Mouse (Mus musculus): ENCODE data around the gene Ppm1k.

DNA sequence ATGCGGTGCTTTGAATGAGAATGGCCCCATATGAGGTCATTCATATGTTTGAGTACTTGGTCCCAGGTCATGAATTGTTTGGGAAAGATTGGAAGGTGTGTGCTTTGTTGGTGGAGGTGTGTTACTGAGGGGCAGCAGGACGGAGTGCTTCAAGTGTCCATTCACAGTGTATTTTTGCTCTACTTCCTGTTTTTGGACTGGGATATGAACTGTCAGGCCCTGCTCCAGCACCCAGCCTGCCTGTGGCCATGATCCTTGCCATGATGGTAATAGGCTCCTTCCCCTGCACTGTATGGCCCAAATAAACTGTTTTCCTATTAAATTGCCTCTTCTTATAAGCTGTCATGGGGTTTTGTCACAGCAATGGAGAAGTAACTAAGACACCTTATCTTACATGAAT lies 36.1 kb downstream of the Ppm1k start:
- TF ChIP-seq CTCF (conservative IDR thresholded peaks at IDR 0.05; ENCODE audit: low read length): no peak
- no peak for TF ChIP-seq NANOG (IDR thresholded peaks at IDR 0.05; ENCODE audit: borderline replicate concordance, low read length)
- no peak for TF ChIP-seq POU5F1 (IDR thresholded peaks at IDR 0.05; ENCODE audit: borderline replicate concordance, low read length)
